Mouse (Mus musculus) regulatory T cell (primary cell): Measurements from ENCODE around the gene Myoc.
"Not testable (repeated sequence)": the region's sequence is repeated elsewhere in the genome, so short reads cannot be mapped to it uniquely, and the experiment has no call there.

ENCODE experiments used
- in situ Hi-C: fragments of 300-600 bp; cut with MboI, MseI; formaldehyde crosslinking; loops from one replicate; pipeline ENCODE4 v1.15.1; 2025; ENCODE audit warnings: high pct_unique_total_duplicates

The Myoc gene

DNA sequence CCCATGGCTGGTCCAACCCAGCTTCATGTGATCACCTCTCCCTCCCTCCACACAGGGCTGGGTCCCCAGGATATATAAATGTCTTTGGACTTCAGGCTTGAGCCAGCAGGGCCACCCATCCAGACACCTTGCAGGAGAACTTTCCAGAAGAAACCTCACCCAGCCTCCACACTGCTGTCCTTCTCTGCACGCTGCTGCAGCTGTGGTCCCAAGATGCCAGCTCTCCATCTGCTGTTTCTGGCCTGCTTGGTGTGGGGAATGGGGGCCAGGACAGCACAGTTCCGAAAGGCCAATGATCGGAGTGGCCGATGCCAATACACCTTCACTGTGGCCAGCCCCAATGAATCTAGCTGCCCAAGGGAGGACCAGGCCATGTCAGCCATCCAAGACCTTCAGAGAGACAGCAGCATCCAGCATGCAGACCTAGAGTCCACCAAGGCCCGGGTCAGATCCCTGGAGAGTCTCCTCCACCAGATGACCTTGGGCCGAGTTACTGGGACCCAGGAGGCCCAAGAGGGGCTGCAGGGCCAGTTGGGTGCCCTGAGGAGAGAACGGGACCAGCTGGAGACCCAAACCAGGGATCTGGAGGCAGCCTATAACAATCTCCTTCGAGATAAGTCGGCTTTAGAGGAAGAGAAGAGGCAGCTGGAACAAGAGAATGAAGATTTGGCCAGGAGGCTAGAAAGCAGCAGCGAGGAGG, at the start of gene Myoc:
Gene Myoc (plus strand): TSS at position 105 of the 700 bp plus-strand sequence.
- in situ Hi-C loops = loop anchor here (10.0 kb wide), 1 partner anchor 614 kb away; no protein-coding TSS in a partner anchor

DNA sequence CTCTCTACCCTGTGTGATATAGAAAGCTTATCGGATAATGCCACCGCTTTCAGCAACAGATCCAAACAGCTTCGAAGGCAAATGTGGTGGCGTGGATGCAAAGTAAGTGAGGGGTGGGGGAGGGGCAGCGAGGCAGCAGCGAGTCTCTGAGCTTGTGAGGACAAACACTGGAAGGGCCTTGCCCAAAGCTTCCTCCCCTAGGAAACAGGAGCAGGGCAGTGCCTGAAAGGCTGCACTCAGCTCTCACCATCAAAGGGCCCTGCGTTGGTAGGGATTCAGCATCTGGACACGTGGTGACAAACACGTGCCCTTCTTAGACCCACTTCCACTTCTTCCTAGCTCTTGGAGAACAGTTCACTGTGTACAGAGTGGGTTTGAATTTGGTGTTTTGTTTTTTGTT, 49.5 kb upstream of the Myoc start:
- in situ Hi-C loops = no loop called here

DNA sequence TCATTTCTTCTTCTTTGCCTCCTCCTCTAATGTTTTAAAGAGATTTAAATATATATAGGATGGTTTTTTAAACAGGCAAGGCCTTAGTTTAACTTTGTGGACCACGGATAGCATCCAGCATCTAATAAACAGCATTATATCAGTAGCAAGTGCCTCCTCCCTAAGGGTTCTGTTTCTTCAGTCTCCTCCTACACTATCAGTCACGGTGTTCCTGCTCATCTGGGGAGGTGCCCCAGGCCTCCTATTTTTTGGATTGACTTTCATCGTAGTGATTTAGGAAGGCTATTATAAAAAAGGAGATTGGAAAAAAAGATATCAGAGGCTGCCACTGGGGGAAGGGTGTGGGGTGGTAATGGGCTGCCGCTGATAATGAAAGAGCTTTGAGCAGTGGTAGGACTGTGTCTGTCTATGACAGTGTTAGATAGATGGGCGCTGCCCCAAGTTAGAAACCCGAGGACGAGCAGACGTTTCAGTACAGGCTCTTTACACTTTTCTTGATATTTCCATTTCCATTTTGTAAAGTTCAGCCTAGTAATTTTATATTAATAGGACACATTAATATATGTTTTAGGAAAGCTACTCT, 48.4 kb upstream of the Myoc start:
- in situ Hi-C loops = no loop called here

DNA sequence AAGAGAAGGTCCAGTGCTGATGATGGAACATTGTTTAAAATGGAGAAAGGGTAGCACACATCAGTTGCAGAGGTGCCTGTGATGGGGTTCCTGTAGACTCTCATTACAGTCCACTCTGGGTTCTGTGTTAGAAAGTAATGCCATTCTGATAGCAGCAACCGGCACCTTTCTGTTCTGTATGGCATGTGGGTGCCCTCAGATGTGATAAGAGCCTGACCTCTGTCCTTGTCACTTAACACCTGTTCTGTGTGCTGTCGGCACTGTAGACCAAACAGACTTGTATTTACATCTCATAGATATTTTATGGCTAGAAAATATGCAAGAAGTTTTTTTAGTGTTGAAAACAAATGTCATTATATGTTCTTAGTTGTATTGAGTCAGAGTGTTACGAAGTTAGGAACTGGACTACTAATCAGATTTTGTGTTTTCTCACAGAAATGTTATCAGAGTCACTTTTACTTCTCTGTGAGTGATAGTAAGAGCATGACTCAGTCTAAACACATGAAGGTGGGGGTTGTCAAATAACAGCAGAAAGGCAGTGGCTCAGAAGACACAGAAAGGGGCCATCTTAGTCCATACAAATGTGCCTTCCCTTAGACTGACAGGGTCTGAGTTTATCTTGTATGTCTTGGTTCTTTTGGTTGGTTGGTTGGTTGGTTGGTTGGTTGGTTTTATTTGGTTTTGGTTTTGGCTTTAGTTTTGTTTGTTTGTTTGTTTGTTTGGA, 41.4 kb upstream of the Myoc start:
- in situ Hi-C loops = no loop called here

DNA sequence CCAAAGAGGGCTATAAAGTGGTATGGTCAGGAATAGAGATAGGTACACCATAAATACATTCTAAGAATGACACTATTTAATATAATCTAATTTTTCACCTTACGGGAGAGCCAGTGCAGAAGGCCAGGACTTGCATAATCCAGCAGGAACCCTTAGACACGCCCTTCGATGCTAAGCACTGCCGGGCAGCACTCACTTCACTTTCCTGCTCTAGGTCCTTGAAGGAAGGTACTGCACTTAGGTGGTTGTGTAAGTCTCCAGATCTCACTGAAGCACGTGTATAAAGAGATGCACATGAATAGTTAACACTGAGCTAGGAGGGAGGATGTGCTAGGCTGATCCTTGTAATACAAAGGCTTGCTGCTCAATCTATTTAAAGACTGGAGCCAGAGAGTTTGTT, 39.3 kb upstream of the Myoc start:
- in situ Hi-C loops = no loop called here

DNA sequence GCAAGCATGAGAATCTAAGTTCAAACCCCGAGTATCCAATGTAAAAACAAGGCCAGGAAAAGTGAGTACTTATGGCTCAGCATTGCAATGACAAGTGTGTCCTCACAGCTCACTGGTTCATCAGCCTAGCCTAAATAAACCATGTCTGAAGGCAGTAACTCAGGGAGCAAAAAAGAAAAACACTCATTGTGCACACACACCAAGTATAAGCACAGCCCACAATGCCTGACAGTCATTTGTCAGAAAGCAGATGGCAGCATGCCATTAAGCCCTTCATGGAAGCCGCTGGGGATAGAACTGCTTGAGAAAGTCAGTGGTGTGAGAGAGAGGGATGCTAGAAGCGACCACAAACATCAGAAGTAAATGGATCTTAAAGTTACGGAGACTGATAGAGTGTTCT, 37.7 kb upstream of the Myoc start:
- in situ Hi-C loops = no loop called here

DNA sequence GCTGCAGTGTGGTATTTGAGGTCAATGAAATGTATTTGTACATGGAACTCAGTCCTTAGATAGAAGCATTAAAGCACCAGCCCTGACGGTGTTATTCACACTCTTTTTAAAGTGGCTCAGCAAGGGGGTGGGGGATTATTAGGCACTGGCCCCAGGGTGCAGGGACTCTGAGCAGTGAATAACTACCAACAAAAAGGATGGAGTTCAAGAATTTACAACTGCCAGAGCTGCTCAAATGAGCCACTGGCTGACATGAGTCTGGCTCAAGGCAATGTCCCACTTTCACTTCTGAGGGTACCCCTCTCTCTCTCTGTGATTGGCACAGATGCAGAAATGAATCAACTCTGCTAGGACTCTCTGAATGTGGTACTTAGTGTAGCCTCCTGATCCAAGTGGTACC, 30.8 kb upstream of the Myoc start:
- in situ Hi-C loops = no loop called here

DNA sequence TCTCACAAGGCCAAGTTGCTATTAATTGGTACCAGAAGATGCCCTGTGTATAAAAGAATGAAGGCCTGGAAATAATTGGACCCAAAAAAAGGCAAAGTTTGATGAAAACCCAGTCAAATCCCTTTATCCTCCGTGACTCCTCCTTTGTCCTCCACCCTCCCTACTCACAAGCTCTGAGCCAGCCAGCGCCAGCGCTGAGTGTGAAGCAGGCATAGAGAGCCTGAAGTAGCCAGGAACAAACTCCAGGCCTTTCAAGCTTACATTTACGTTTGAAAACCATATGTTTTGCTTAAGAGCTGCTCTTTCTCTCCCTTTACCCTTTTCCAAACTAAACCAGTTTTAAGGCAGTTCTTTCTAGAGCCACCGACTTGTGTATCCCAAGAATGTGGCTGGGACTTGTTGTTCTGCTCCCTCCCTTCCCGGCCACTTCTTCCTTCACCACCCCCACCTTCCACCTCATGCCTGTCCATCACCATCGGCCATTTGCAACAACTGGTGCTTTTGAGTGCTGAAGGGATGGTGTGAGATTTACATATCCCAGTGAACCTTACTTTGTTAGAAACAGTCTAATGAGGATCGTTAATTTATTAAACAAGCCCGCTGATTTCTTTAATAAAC, 29.2 kb upstream of the Myoc start:
- in situ Hi-C loops = no loop called here

DNA sequence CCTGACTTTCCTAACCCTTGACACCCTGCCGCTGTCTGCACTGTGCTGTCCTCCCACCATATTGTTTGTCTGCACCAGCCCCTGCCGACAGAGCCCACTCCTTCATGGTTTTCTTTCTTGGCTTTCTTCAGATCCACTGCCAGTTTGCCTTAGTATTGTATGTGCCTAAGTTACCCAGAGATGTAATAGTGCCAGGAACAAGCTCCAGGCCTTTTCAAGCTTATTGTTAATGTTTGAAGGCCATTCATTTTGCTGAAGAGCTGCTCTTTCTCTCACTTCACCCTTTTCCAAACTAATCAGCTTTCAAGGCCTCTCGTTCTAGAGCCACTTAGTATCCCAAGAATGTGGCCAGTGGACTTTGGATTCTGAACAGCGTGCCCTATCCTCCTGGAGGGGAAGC, 27.8 kb upstream of the Myoc start:
- in situ Hi-C loops = no loop called here

DNA sequence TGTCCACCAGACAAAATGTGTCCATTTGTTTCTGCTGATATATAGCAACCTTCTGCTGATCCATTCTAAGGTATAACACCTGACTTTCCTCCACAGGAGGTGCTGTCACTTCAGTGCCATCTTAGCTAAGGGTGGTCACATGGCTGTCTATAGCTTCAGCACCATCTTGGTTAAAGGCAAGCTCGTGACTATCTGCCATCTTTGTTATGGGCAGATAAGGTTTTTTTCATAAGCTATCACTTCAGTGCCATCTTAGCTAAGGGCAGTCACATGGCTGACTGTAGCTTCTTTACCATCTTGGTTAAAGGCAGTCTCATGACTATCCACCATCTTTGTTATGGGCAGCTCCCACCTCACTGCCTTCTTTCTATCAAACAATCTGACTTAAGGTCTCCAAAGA, 23.4 kb upstream of the Myoc start:
- in situ Hi-C loops = no loop called here

DNA sequence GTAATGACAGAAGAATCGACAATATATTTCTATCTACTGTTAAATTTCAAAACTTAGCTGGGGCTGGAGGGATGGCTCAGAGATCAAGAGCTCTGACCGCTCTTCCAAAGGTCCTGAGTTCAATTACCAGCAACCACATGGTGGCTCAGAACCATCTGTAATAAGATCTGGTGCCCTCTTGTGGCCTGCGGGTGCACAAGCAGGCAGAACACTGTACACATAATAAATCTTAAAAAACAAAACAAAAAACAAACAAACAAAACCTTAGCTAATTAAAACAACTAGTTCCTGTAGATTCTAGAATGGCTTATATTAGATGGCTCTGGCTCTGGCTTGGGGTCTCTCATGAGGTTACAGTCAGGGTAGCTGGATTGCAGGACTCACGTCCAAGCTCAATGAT, 18.5 kb upstream of the Myoc start:
- in situ Hi-C loops = loop anchor here (5.0 kb wide), 1 partner anchor 42 kb away; no protein-coding TSS in a partner anchor

DNA sequence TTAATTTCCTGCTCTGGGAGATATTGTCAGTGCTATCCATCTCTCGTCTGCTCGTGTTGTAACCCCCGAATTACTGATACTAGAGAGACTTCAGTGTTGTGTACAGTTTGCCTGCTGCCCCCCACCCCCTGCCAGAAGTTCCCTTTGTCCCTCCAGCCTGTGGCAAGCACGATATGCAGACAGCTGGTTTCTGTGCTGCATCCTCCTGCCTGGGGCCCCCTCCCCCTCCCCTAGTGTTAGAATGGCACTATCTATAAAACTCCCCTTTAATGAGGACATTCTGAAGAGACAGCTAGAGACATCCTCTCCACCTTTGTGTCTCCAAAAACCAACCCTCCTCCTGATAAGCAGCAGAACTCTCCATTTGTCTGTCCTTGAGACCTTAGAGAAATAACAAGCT, 15.1 kb upstream of the Myoc start:
- in situ Hi-C loops = loop anchor here (5.0 kb wide), 1 partner anchor 38 kb away; no protein-coding TSS in a partner anchor

DNA sequence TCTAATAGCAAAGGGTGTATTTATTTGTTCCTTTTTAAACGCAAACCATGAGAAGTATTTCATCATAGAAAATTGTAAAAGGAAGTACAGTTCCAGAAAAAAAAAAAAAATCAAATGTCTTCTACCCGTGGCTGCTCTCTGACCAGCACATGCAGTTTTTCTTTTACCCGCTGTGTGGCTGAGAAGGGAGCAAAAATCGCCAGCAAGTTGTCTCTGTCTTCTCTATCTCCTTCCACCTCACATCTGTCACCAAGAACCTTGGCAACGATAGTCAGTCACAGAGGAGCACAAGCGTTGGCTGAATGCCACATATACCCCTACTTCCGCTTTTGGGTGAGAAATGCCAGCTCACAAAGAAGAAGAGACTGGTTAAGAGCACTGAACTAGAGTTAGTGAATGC, 13.7 kb upstream of the Myoc start:
- in situ Hi-C loops = no loop called here

DNA sequence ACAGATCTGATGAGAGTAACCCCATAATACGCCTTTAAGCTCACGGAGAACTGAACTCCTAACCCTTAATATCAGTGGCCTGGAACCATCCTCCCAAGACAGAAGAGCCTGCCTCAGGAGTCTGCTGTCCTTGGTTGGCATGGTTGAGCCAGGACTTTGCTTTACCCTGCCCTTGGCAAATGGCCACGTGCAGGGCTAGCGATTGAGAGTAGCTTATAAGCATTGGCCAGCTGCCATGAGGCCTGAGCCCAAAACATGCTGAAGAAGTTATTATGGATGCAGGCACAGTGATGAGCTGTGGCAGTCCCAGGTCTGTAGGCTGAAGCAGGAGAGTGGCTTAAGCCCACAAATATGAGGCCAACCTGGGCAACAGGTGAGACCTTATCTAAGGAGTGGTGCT, 11.1 kb upstream of the Myoc start:
- in situ Hi-C loops = not testable (repeated sequence)

DNA sequence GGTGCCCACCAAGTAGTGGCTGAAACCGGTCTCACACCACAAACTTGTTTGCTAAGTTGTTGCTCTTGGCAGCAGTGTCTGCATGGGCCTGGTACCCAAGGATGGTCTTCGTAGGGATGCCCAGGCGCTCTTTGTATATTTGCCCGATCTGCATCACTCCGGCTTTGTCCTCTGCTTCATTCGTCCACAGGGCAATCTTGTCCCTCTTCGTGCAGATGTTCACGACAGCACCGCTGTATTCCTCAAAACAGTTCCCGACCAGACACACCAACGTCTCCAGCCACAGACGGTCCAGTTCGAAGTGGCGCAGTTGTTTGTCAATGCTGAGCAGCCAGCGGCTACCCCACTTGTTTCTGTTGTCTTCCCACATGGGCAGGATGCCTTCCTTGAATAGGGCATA, 10.6 kb upstream of the Myoc start:
- in situ Hi-C loops = not testable (repeated sequence)

DNA sequence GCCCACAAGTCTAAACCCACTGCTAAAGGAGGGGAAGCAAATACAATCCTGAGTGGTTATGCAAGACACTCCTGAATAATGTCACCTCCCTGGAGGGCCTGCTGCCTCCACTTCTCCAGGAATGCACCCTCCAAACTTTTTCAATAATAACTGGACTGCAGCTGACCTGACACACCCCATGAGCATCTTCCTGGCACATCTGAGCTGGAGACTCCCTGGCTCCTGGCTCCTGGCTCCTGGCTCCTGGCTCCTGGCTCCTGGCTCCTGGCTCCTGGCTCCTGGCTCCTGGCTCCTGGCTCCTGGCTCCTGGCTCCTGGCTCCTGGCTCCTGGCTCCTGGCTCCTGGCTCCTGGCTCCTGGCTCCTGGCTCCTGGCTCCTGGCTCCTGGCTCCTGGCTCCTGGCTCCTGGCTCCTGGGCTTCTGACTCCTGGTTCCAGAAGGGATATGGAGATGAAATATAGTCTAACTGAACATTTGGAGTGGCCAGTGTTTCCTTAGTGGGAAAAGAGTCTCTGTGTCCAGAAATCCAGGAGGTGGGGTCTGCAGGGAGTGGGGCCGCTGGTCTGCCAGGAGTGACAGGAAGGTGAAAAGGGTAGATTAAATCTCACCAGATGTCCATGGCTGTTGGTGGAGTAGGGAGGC, 3.5 kb upstream of the Myoc start:
- in situ Hi-C loops = loop anchor here (10.0 kb wide), 1 partner anchor 611 kb away; no protein-coding TSS in a partner anchor

DNA sequence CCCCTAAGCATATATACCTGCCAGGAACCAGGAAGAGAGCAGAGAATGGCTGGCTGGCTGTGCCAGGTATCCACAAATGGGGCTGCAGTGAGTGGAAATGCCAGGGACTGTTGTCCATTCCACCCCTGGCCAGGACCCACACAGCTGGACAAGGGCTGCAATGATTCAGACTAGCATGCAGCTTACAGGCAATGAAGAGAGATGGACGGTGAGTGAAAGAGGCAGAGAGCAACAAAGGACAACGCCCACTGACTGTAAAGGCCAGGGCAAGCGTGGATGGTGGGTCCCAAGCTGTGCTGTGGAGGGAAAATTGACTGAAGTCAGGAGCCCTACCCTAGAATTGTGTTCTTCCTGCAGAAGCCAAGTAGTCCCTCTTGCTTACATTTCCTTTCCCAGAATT, 2.4 kb upstream of the Myoc start:
- in situ Hi-C loops = loop anchor here (10.0 kb wide), 1 partner anchor 612 kb away; no protein-coding TSS in a partner anchor

DNA sequence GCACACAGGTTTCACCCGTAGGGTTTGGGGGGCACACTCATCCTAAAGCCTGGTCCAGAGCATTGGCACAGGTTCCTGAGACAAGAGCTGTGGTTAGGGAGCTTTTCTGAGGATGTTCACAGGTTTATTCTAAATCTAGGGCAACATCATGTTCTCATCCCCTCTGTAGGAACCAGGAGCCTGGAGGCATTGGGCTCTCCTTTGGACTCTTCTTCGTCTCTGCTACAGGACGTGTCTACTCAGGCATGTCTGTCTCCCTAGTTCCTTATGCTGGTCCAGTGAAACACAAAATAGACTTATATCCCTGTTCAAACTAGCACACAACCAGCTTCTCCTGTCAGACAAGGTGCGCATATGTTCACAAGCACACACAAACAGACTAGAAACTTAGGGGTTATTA, 420 bp upstream of the Myoc start:
- in situ Hi-C loops = loop anchor here (10.0 kb wide), 1 partner anchor 614 kb away; no protein-coding TSS in a partner anchor

DNA sequence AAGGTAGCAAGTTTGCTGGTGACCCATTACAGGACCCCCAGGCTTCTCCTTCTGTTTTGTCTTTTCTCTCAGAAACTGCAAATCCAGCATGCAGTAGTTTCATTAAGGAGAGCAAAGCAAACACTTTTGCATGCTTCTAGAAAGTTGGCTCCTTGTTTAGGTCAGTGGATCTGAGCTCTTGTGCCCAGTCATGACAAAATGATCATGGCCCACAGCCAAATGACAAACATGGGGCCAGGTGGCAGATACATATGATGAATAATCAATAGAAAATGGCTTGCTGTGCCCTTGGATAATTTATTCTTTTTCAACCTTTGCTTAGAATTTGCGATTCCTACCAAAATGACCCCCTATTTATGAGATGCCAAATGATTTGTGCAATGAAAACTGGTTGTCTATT, 906 bp downstream of the Myoc start:
- in situ Hi-C loops = loop anchor here (10.0 kb wide), 1 partner anchor 615 kb away; no protein-coding TSS in a partner anchor

DNA sequence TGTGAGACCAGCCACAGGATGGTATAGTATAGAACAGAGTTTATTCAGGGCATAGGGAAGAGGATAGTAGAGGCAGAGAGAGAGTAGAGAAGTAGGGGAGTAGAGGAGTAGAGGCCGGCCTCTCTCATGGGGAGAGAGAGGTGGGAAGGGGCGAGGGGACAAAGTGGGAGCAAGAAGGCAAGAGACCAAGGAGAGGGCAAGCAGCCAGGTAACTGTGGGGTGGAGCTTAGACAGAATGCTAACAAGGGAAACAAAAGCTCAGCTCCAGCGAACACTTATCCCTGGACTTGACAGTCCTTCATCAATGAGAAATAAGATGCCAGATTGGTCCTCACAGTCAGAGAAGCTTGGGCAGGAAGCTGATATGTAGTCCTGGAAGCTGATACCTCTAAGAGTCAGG, 3.6 kb downstream of the Myoc start:
- in situ Hi-C loops = no loop called here

DNA sequence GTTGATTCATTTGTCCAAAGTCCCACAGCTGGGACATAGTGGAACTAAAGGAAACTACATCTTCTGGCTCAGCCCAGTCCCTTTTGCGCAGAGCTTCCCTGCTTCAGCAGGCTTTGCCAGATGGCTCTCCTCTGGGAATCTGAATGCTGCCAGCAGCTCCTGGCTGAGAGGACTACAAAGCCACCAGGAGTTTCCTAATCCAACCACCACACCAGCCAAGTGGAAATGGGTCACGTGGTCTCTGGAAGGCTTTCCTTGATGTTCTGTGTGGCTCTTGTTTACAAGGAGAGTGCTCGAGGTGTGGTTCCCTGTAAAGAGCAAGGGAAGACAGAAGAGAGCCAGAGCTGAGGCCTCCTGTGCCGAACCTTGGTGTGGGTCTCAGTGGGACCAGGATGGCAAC, 4.8 kb downstream of the Myoc start:
- in situ Hi-C loops = no loop called here
